Mouse (Mus musculus) limb, embryonic 11.5 days (tissue): ENCODE data around the gene Syt13. TPM values are rescaled to one million over a fixed set of nuclear protein-coding genes. Genes with fewer than 3 reads are reported as not detected.
A peak's percentile ranks its signal among the peaks of the same experiment; 100 is the strongest.

ENCODE experiments used
- ATAC-seq: fragments of 200-750 bp; cut with Nextera tagmentation; 2 replicates; pipeline ENCODE4 v1.8.0; 2017; ENCODE audit warnings: low read depth; ENCODE audit not compliant: insufficient number of reproducible peaks, low FRiP score, low TSS enrichment
- DNase-seq: peaks from one replicate; pipeline ENCODE4 v3.0.0-alpha.2; 2015; ENCODE audit warnings: low spot score
- H3K27ac ChIP-seq: fragments of 300-500 bp; sonication (generic); replicated peaks from 2 replicates; pipeline ENCODE4 v1.5.1; 2014; ENCODE audit warnings: low read depth, mild to moderate bottlenecking, low read length
- H3K27me3 ChIP-seq: fragments of 300-500 bp; sonication (generic); 2 replicates; pipeline ENCODE4 v1.6.1; 2014; ENCODE audit warnings: mild to moderate bottlenecking, low read length, mixed read lengths; ENCODE audit not compliant: control insufficient read depth, insufficient read depth
- H3K36me3 ChIP-seq: fragments of 300-500 bp; sonication (generic); 2 replicates; pipeline ENCODE4 v1.6.1; 2014; ENCODE audit warnings: mild to moderate bottlenecking, low read length, moderate library complexity, mixed read lengths; ENCODE audit not compliant: control insufficient read depth, insufficient read depth
- H3K4me1 ChIP-seq: fragments of 300-500 bp; sonication (generic); 2 replicates; pipeline ENCODE4 v1.6.1; 2014; ENCODE audit warnings: low read length, mixed read lengths; ENCODE audit not compliant: control insufficient read depth, insufficient read depth
- H3K4me2 ChIP-seq: fragments of 300-500 bp; sonication (generic); 2 replicates; pipeline ENCODE4 v1.6.1; 2014; ENCODE audit warnings: low read depth, mild to moderate bottlenecking, moderate library complexity; ENCODE audit not compliant: severe bottlenecking
- H3K4me3 ChIP-seq: fragments of 300-500 bp; sonication (generic); 2 replicates; pipeline ENCODE4 v1.5.1; 2014; ENCODE audit warnings: low read depth, low read length
- H3K9ac ChIP-seq: fragments of 300-500 bp; sonication (generic); 2 replicates; pipeline ENCODE4 v1.6.1; 2014; ENCODE audit warnings: mild to moderate bottlenecking, low read length
- H3K9me3 ChIP-seq: fragments of 300-500 bp; sonication (generic); 2 replicates; pipeline ENCODE4 v1.6.1; 2016; ENCODE audit warnings: low read length; ENCODE audit not compliant: control insufficient read depth
- WGBS: fragments of 180-500 bp; shearing (Covaris S2); extraction: QIAGEN DNeasy Blood & Tissue Kit; methylation state at CpG from one replicate; pipeline ENCODE4 v1.1.7; 2014; 5-methylcytosine and 5-hydroxymethylcytosine counted together
- polyA plus RNA-seq: library from polyadenylated mRNA; unstranded; fragments of >200 nt; fragmentation: Nextera tagmentation; extraction: Ambion mirVana; gene quantifications from 2 replicates; pipeline ENCODE4 v1.2.1, GENCODE M21; 2014

Syt13 gene
- polyA plus RNA-seq, result 5.4 and 6.6 TPM in 2 replicates

GRCm38 (mm10) chr2:92914933-92915553 lies at the start of gene Syt13:
Gene Syt13 (plus strand): TSS chr2:92915098.
- no peak within 1 kb of the TSS for H3K27ac ChIP-seq
- peaks cover 22% of the 10 kb centered on the region for H3K27me3 ChIP-seq

DNA sequence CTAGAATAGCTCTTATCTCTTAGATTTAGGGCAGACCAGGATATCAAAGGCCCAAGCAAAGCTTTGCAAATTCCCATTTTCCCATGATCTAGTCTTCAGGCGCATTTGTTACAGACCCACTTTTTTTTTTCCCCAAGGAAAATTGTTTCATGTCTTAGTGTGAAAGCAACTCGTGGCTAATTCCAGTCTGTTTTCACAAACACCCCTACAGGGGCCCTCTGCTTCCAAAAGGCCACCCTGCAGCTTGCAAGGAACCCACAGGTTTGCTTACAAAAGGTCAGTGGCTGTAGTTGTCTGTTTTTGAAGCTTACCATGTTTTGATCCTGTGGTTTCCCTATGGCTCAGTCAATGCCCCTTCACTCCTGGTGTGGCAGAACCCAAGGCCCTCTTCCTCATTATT lies 48.3 kb upstream of the Syt13 start:
- Histone ChIP-seq H3K27ac (no peak overlapping the region), H3K4me2 (no peak overlapping the region), H3K36me3 (no peaks in the 10 kb centered on the region), H3K4me1 (peaks cover 9% of the 10 kb centered on the region), H3K4me3 (no peak overlapping the region), H3K27me3 (no peaks in the 10 kb centered on the region; the same call in 1 of the 2 replicates), H3K9me3 (no peaks in the 10 kb centered on the region), H3K9ac (no peak overlapping the region)
- WGBS, result 10% methylated on average over 2 of the region's 2 CpGs
- no peak for ATAC-seq
- no peak for DNase-seq

More at GRCm38 (mm10) chr2:92914933-92915553, at the start of gene Syt13:
- H3K4me3 ChIP-seq, result peak within 1 kb of the TSS; percentile 35
- H3K4me1 ChIP-seq, result peaks cover 39% of the 10 kb centered on the region
- 1% methylated on average over 37 of the region's 38 CpGs for WGBS
- DNase-seq (peak; percentile 64), ATAC-seq (peak; percentile 72)
- H3K9me3 ChIP-seq, result no peaks in the 10 kb centered on the region; the same call in 1 of the 2 replicates
- peak within 1 kb of the TSS; percentile 49 for H3K9ac ChIP-seq
- H3K36me3 ChIP-seq, result no peaks in the 10 kb centered on the region
- H3K4me2 ChIP-seq, result peak within 1 kb of the TSS; percentile 85

DNA sequence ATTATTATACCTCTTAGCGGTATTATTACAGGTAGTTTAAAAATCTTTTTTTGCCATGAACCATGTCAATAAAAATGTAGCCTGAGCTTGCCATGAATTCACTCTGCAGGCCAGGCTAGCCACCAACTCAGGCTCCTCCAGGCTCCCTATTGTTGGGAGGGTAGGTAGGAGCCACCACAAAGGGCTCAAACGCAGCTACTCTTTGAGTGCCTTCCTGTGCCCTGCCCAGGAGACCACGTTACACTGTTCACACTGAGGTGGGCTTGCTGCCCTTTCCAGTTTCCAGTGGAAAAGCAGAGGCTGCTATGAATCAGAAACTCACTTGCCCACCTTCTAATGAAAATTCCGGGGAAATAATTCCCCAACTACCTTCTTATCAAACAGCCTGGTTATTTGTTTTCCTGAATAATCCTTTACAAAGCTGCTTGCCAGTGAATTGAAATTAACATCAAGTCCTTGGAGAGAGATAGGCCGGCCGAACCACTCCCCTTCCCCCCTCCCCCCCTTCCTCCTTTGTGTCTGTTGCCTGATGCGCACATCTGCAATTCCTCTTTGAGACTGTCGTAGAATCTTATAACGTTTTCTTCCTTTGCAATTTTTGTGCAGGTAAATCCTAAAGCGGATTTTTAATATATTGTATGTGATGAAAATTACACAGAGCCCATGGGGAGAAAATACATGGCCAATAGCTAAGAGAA lies 44.6 kb upstream of the Syt13 start:
- WGBS, result 19% methylated on average over 10 of the region's 10 CpGs
- Histone ChIP-seq H3K9me3 (no peaks in the 10 kb centered on the region), H3K27ac (no peak overlapping the region), H3K4me2 (no peak overlapping the region), H3K27me3 (no peaks in the 10 kb centered on the region; the same call in 1 of the 2 replicates), H3K36me3 (no peaks in the 10 kb centered on the region), H3K9ac (no peak overlapping the region), H3K4me1 (peaks cover 9% of the 10 kb centered on the region), H3K4me3 (no peak overlapping the region)
- ATAC-seq (no peak), DNase-seq (no peak)

GRCm38 (mm10) chr2:92871093-92871686 lies 43.7 kb upstream of the Syt13 start:
- Histone ChIP-seq H3K9me3 (no peaks in the 10 kb centered on the region), H3K9ac (no peak overlapping the region), H3K4me3 (no peak overlapping the region), H3K27ac (no peak overlapping the region), H3K36me3 (no peaks in the 10 kb centered on the region), H3K27me3 (no peaks in the 10 kb centered on the region; the same call in 1 of the 2 replicates), H3K4me2 (no peak overlapping the region), H3K4me1 (peaks cover 8% of the 10 kb centered on the region)
- ATAC-seq (peak; percentile 51; the same call in 1 of the 2 replicates), DNase-seq (peak; percentile 48)
- WGBS, result 24% methylated on average over 7 of the region's 7 CpGs

GRCm38 (mm10) chr2:92872652-92873051 lies 42.2 kb upstream of the Syt13 start:
- Histone ChIP-seq H3K9ac (no peak overlapping the region), H3K9me3 (no peaks in the 10 kb centered on the region), H3K4me1 (peaks cover 4% of the 10 kb centered on the region), H3K4me2 (no peak overlapping the region), H3K27me3 (no peaks in the 10 kb centered on the region; the same call in 1 of the 2 replicates), H3K4me3 (no peak overlapping the region), H3K27ac (no peak overlapping the region), H3K36me3 (no peaks in the 10 kb centered on the region)
- DNase-seq, result no peak
- no peak for ATAC-seq
- 85% methylated on average over 4 of the region's 4 CpGs for WGBS

- Histone ChIP-seq H3K27me3 (no peaks in the 10 kb centered on the region), H3K4me1 (peaks cover 4% of the 10 kb centered on the region), H3K27ac (no peak overlapping the region), H3K36me3 (no peaks in the 10 kb centered on the region), H3K9me3 (no peaks in the 10 kb centered on the region), H3K9ac (no peak overlapping the region), H3K4me3 (no peak overlapping the region), H3K4me2 (no peak overlapping the region)
- 64% methylated on average over 1 of the region's 1 CpGs for WGBS
- ATAC-seq (no peak), DNase-seq (no peak)
These were observed 40.3 kb upstream of the Syt13 start for GRCm38 (mm10) chr2:92874592-92874991.

GRCm38 (mm10) chr2:92877488-92877887 lies 37.4 kb upstream of the Syt13 start:
- no peaks in the 10 kb centered on the region for H3K4me1 ChIP-seq
- H3K27me3 ChIP-seq, result no peaks in the 10 kb centered on the region
- ATAC-seq (no peak), DNase-seq (no peak)
- H3K27ac ChIP-seq, result no peak overlapping the region
- H3K9ac ChIP-seq, result no peak overlapping the region
- H3K9me3 ChIP-seq, result no peaks in the 10 kb centered on the region
- WGBS, result 61% methylated on average over 3 of the region's 3 CpGs
- H3K4me2 ChIP-seq, result no peak overlapping the region
- no peak overlapping the region for H3K4me3 ChIP-seq
- H3K36me3 ChIP-seq, result no peaks in the 10 kb centered on the region

DNA sequence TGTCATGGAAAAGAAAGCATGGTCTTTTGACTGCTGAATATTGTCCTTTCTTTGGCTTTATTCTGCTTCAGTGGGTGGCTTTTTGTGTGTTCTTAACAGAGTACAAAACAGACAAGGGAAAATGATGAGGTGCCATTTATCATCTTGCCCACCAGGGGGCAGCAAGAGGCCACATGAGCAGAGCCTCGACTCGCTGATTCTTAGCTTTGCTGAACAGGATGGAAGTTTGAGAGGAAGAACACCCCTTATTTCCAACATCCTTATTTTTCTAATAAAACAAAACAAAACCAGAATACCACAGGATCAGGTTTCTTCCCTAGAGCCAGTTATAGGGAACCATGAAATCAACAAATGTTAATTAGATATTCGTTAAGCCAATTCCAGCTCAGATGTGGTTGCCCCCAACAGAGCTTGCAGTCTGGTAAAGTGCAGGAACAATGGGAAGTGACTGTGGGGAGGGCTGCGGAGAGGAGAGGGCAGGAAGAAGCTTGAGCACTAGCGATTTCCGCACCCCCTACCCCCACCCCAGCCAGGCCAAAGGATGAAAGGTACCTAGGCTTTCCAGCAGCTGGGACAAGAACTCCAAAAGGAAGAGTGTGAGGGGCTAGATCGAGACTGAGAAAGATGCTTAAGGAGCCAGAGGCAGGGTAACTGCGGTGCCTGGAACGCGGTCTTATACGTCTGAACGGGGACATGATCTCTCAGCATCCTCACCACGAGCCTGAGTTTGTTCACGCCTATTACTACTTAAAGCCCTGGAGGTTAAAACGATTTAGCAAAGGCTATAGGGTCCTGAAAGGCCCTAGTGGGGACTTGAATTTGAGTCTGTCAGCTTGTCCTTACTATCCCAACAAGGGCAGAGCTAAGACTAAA lies 31.6 kb upstream of the Syt13 start:
- H3K27me3 ChIP-seq, result no peaks in the 10 kb centered on the region
- H3K9me3 ChIP-seq, result no peaks in the 10 kb centered on the region
- DNase-seq (peak; percentile 82), ATAC-seq (peak; percentile 84)
- peak overlapping the region; percentile 30; the same call in 1 of the 2 replicates for H3K9ac ChIP-seq
- H3K4me1 ChIP-seq, result 0 out of 2 replicates have a peak, but pooled peaks cover 5% of the 10 kb centered on the region
- H3K27ac ChIP-seq, result peak overlapping the region; percentile 33; the same call in 1 of the 2 replicates
- peak overlapping the region; percentile 39 for H3K4me2 ChIP-seq
- H3K36me3 ChIP-seq, result no peaks in the 10 kb centered on the region
- H3K4me3 ChIP-seq, result no peak overlapping the region
- WGBS, result 3% methylated on average over 15 of the region's 15 CpGs
